Mouse (Mus musculus): ENCODE measurements around the gene Card10. TPM values are rescaled to one million over a fixed set of nuclear protein-coding genes. Genes with fewer than 3 reads are reported as not detected.

Card10 gene
- polyA plus RNA-seq, 1 experiment = 6.4 TPM

DNA sequence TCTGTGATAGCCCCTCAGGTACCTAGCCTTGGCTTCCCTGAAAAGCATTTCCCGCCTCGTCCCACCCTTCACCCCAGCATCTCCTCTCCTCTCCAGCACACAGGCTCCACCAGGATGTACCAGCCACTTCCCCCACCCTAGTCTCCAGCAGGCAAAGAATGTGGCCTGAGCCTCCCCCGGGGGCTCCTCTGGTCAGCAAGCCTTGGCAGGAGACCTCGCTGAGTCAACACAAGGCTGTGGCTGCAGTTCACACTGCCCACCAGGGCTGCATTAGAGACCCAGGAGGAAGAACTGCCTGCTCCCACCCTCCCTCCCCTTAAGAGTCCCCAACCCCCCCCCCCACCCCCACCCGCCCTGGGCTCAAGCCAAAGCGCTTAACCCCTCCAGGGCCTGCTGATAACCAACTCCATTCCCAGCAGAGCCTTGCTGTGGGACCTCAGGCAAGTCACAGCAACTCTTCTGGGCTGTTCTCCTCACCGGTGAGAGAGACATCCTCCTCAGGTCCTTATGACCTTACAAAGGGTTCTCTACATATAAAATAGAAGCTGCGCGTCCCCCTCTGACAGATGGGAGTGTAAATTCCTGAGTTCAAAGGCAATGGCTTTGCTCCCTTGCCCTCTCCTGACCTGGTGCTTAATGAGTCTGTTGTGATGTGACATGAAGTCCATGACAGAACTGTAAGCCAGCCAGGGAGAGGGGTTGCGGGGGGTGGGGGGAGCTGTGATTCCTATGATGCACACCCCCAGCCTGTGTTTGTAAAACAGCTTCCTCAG lies 31.6 kb upstream of the Card10 start:
- Histone ChIP-seq H3K4me3 (ENCODE audit: extremely low read depth, insufficient read depth, insufficient read length) (no peak overlapping the region), H3K27ac (ENCODE audit: insufficient read depth, low read length) (peak overlapping the region; percentile 5; the same call in 1 of the 2 replicates), H3K36me3 (ENCODE audit: control insufficient read depth, insufficient read depth, low read length) (no peaks in the 10 kb centered on the region), H3K27me3 (ENCODE audit: control insufficient read depth, insufficient read depth, low read length) (no peaks in the 10 kb centered on the region), H3K4me1 (ENCODE audit: control insufficient read depth, insufficient read depth, insufficient read length) (peaks cover 7% of the 10 kb centered on the region; the same call in 1 of the 2 replicates)
- TF ChIP-seq CTCF (IDR thresholded peaks at IDR 0.05; ENCODE audit: extremely low read depth, insufficient read depth, insufficient read length, insufficient replicate concordance) (no peak), POLR2A (IDR thresholded peaks at IDR 0.05; ENCODE audit: low read depth, low read length) (no peak)
- 75% methylated on average over 10 of the region's 10 CpGs for WGBS
- no peak for DNase-seq (ENCODE audit: low read depth in 1 of 2, low spot score in 2 of 2)

DNA sequence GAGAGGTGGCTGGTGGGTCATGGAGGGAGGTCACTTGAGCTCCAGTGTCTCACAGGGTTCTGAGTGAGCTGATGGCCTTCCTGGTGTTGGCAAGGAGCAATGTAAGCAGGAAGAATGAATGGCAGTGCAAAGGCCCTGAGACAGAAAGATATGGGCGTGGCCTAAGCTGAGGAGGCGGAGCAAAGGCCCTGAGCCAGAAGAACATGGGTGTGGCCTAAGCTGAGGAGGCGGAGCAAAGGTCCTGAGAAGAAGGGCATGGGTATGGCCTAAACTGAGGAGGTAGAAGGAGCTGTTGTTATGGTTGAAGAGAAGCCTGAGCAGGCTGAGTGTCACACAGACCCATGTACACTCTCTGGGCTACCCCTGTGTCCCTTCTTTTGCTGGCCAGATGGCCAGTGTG lies 30.7 kb upstream of the Card10 start:
- WGBS = 89% methylated on average over 3 of the region's 3 CpGs
- H3K36me3 ChIP-seq (ENCODE audit: control insufficient read depth, insufficient read depth, low read length) = no peaks in the 10 kb centered on the region
- no peak overlapping the region for H3K4me3 ChIP-seq (ENCODE audit: extremely low read depth, insufficient read depth, insufficient read length)
- H3K4me1 ChIP-seq (ENCODE audit: control insufficient read depth, insufficient read depth, insufficient read length) = peaks cover 7% of the 10 kb centered on the region; the same call in 1 of the 2 replicates
- H3K27me3 ChIP-seq (ENCODE audit: control insufficient read depth, insufficient read depth, low read length) = no peaks in the 10 kb centered on the region
- TF ChIP-seq CTCF (IDR thresholded peaks at IDR 0.05; ENCODE audit: extremely low read depth, insufficient read depth, insufficient read length, insufficient replicate concordance) (no peak), POLR2A (IDR thresholded peaks at IDR 0.05; ENCODE audit: low read depth, low read length) (no peak)
- H3K27ac ChIP-seq (ENCODE audit: insufficient read depth, low read length) = peak overlapping the region; percentile 38; the same call in 1 of the 2 replicates
- DNase-seq (ENCODE audit: low read depth in 1 of 2, low spot score in 2 of 2) = no peak

DNA sequence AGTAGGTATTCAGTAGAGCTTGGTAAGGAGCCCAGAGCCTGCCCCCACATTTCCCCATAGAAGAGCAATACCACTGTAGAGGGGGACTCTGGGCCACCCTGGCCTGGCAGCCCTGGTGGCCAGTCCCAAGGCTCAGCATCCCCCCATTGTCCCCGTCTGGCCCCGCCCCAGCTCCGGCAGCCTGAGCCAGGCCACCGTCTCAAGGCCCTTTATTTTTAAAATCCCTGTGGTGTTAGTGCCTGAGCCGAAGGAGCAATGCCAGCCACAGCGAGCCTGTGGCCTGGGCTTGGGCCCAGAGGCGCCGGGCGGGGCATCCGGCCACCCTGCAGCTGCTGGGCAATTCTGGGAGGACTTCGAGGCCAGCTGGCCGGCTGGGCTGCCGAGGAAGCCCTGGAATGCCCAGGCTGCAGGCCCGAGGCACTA lies 29.9 kb upstream of the Card10 start:
- WGBS = 78% methylated on average over 14 of the region's 14 CpGs
- no peak for DNase-seq (ENCODE audit: low read depth in 1 of 2, low spot score in 2 of 2)
- H3K27ac ChIP-seq (ENCODE audit: insufficient read depth, low read length) = peak overlapping the region; percentile 34; the same call in 1 of the 2 replicates

DNA sequence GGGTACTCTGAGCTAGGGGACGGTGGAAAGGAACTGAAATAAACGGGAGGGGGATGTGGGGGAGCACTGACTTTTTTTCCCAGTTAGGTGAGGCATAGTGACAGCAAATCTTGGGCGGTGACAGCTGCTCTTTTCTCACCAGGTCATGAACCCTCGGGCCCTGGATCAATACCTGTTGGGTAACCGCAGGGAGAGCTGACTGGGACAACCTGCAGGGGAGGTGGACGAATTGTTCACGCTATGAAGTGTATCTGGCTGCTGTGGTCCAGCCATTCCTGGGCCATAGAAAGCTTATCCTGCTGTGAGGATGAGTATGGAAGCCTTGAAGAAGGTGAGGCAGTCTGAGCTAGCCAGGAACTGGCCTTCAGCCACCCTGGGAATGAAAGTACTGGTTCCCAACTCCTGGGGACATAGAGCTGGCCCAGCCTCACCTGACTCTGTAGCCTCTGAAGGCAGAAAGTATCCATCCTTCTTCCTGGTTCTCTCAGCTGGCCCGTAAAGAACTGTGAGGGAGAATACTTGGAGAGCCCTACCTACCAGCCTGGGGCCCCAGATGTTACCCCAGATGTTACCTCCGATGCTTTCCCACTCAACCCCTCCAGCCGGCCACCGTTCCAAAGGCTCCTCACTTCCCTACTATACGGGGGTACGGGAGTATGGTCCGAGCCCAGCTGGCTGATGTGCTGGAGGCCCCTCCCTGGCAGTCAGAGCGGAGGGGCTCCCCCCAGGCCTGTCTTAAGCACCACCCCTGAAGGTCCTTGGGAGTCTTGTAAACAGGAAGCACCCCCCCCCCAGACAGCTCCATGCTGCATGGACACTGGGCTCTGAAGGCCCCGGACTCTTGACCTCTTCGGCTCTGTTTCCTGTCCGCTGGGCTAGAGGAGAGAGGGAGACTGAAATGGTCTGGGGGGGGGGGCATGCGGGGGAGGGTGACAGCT lies 29.1 kb upstream of the Card10 start:
- no peak for TF ChIP-seq POLR2A (IDR thresholded peaks at IDR 0.05; ENCODE audit: low read depth, low read length)
- no peak for TF ChIP-seq CTCF (IDR thresholded peaks at IDR 0.05; ENCODE audit: extremely low read depth, insufficient read depth, insufficient read length, insufficient replicate concordance)
- Histone ChIP-seq H3K4me1 (ENCODE audit: control insufficient read depth, insufficient read depth, insufficient read length) (peaks cover 10% of the 10 kb centered on the region; the same call in 1 of the 2 replicates), H3K36me3 (ENCODE audit: control insufficient read depth, insufficient read depth, low read length) (no peaks in the 10 kb centered on the region), H3K27ac (ENCODE audit: insufficient read depth, low read length) (peak overlapping the region; percentile 22; the same call in 1 of the 2 replicates), H3K27me3 (ENCODE audit: control insufficient read depth, insufficient read depth, low read length) (no peaks in the 10 kb centered on the region), H3K4me3 (ENCODE audit: extremely low read depth, insufficient read depth, insufficient read length) (no peak overlapping the region)
- 87% methylated on average over 18 of the region's 19 CpGs for WGBS
- no peak for DNase-seq (ENCODE audit: low read depth in 1 of 2, low spot score in 2 of 2)

More for the DNA sequence above, 29.9 kb upstream of the Card10 start:
- Histone ChIP-seq H3K4me1 (ENCODE audit: control insufficient read depth, insufficient read depth, insufficient read length) (peaks cover 10% of the 10 kb centered on the region; the same call in 1 of the 2 replicates), H3K36me3 (ENCODE audit: control insufficient read depth, insufficient read depth, low read length) (no peaks in the 10 kb centered on the region), H3K27me3 (ENCODE audit: control insufficient read depth, insufficient read depth, low read length) (no peaks in the 10 kb centered on the region), H3K4me3 (ENCODE audit: extremely low read depth, insufficient read depth, insufficient read length) (no peak overlapping the region)
- TF ChIP-seq POLR2A (IDR thresholded peaks at IDR 0.05; ENCODE audit: low read depth, low read length) (no peak), CTCF (IDR thresholded peaks at IDR 0.05; ENCODE audit: extremely low read depth, insufficient read depth, insufficient read length, insufficient replicate concordance) (no peak)

DNA sequence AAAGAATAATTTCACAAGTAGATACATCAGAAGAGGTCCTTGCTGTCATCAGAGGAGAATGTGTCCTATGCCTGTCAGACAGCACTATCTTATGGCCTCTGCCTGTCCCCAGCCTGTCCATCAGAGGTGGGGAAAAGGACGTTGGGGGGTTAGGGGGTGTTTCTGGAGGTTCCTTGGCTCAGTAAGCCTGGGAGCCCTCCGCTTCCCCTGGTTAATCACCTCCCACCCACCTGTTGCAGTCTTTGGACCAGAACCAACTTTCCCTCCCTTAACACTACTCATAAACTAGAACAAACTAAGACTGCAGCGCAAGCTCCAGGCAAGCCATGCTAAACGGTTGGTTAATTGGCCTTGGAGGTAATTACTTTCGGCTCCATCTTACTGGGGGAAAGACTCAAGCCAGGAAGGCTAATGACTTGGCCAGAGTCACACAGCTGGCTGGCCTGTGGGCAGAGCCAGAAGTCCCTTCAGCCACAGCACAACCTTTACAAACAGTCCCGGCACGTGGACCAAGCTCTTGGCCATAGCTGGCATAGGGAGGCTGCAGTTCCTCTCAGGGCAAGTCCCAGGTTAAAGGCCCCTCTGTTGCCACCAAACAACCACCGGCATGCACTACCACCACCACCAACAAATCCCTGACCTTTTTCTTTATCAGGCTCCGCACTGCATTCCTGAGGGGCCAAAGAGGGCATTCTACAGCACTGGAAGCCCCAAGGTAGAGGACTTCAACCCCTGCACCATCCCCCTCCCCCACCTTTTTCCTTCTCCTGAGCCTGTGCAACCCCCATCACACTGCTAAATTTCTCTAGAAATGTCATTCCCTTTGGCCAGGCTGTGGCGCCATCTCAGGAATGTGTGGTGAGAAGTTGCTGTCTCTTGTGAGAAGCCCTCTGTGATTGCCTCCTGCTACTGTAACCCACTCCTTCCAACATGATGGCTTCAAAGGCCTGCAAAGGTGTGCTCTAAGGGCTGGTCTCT lies 28.2 kb upstream of the Card10 start:
- 85% methylated on average over 10 of the region's 10 CpGs for WGBS
- no peak overlapping the region for H3K4me3 ChIP-seq (ENCODE audit: extremely low read depth, insufficient read depth, insufficient read length)
- H3K27me3 ChIP-seq (ENCODE audit: control insufficient read depth, insufficient read depth, low read length) = no peaks in the 10 kb centered on the region
- DNase-seq (ENCODE audit: low read depth in 1 of 2, low spot score in 2 of 2) = no peak
- H3K27ac ChIP-seq (ENCODE audit: insufficient read depth, low read length) = no peak overlapping the region
- H3K36me3 ChIP-seq (ENCODE audit: control insufficient read depth, insufficient read depth, low read length) = no peaks in the 10 kb centered on the region
- TF ChIP-seq POLR2A (IDR thresholded peaks at IDR 0.05; ENCODE audit: low read depth, low read length) (no peak), CTCF (IDR thresholded peaks at IDR 0.05; ENCODE audit: extremely low read depth, insufficient read depth, insufficient read length, insufficient replicate concordance) (no peak)
- peaks cover 11% of the 10 kb centered on the region; the same call in 1 of the 2 replicates for H3K4me1 ChIP-seq (ENCODE audit: control insufficient read depth, insufficient read depth, insufficient read length)

DNA sequence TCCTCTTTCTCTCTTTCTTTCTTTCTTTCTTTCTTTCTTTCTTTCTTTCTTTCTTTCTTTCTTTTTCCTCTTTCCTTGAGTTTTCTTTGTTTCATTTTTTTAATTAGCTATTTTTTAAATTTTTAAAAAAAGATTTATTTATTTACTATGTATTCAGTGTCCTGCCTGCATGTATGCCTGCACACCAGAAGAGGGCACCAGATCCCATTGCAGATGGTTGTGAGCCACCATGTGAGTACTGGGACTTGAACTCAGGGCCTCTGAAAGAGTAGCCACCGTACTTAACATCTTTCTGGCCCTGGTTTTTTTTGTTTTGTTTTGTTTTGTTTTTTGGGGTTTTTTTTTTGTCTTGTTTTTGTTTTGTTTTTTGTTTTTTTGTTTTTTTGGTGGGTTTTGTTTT lies 26.8 kb upstream of the Card10 start:
- no peak for TF ChIP-seq POLR2A (IDR thresholded peaks at IDR 0.05; ENCODE audit: low read depth, low read length)
- no peak for TF ChIP-seq CTCF (IDR thresholded peaks at IDR 0.05; ENCODE audit: extremely low read depth, insufficient read depth, insufficient read length, insufficient replicate concordance)
- Histone ChIP-seq H3K36me3 (ENCODE audit: control insufficient read depth, insufficient read depth, low read length) (no peaks in the 10 kb centered on the region), H3K4me1 (ENCODE audit: control insufficient read depth, insufficient read depth, insufficient read length) (peaks cover 6% of the 10 kb centered on the region; the same call in 1 of the 2 replicates), H3K27ac (ENCODE audit: insufficient read depth, low read length) (no peak overlapping the region), H3K27me3 (ENCODE audit: control insufficient read depth, insufficient read depth, low read length) (no peaks in the 10 kb centered on the region), H3K4me3 (ENCODE audit: extremely low read depth, insufficient read depth, insufficient read length) (no peak overlapping the region)
- 82% methylated on average over 1 of the region's 1 CpGs for WGBS
- DNase-seq (ENCODE audit: low read depth in 1 of 2, low spot score in 2 of 2) = no peak

Data from spleen, adult 2 months (tissue).